Mouse (Mus musculus) granulocyte monocyte progenitor cell, adult 5-6 weeks (primary cell): ENCODE data around the gene Gm21732. TPM values are rescaled to one million over a fixed set of nuclear protein-coding genes. Genes with fewer than 3 reads are reported as not detected.
"Not testable (repeated sequence)": the region's sequence is repeated elsewhere in the genome, so short reads cannot be mapped to it uniquely, and the experiment has no call there.

ENCODE experiments used
- ATAC-seq: replicated peaks from 2 replicates; pipeline ENCODE4 v1.8.0; 2016; ENCODE audit warnings: mild to moderate bottlenecking, moderate TSS enrichment, inconsistent platforms; ENCODE audit not compliant: poor library complexity, severe bottlenecking
- total RNA-seq, 2 experiments: library from RNA; stranded (forward) in 1 of 2; stranded (reverse) in 1 of 2; fragments of 200-712, 200-1000 nt in 1 of 2; fragments of >200 nt in 1 of 2; fragmentation: Nextera tagmentation in 1 of 2; gene quantifications; 2 replicates each; pipeline ENCODE4 v1.2.3; 2014 to 2017

Gm21732 gene
- total RNA-seq (2014; fragmentation: Nextera tagmentation): not detected in 2 replicates
- not detected in 2 replicates for total RNA-seq (2017)

DNA sequence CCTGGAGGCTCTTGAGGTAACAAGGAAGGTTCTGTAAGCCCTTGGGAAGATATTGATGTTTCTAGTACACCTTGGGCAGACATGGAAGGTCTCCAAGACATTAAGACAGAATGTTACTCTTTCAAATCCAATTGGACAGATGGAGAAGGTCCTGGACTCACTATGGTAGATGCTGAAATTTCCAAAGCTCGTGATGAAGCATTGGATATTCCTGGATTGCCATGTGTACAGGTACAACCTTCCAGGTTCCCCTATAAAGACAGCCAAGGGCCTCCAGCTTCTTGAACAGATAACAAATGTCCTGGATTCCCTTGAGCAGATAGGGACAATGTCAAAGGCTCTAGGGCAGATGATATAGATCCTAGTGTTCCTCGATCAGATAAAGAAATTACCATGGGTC lies at the start of gene Gm21732:
Gm21732 (minus strand) TSS at position 101 of the 400 bp plus-strand sequence.
- ATAC-seq: not testable (repeated sequence)

Other genes starting within 250 kb of the Gm21732 start
- gene Gm20897, start 73.5 kb downstream of the Gm21732 start, total RNA-seq (2014; fragmentation: Nextera tagmentation): not detected in 2 replicates
- gene Gm20897, start 73.5 kb downstream of the Gm21732 start, total RNA-seq (2017): not detected in 2 replicates